Mouse (Mus musculus): ENCODE data around the gene Ehbp1l1.
"Not testable (repeated sequence)": the region's sequence is repeated elsewhere in the genome, so short reads cannot be mapped to it uniquely, and the experiment has no call there.

The Ehbp1l1 gene

DNA sequence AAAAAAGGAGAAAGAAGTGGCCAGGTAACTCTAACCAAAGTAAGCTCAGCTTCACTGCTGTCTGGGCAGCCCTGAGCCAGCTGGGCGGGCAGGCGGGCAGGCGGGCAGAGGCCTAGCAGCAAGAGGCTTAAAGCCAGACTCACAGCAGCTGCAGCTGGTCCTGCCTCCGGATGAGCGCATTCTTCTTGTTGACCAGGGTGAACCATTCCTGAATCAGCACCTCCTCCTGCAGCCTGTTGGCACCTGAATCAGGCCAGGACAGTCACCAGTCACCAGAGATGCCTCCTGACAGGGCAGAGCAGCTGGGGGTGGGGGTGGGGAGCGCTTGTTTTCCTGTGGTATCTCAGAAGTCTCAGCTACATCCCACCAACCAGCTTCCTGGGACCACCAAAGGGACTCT, 16.0 kb downstream of the Ehbp1l1 start:
- DNase-seq (ENCODE audit: low spot score): no peak

DNA sequence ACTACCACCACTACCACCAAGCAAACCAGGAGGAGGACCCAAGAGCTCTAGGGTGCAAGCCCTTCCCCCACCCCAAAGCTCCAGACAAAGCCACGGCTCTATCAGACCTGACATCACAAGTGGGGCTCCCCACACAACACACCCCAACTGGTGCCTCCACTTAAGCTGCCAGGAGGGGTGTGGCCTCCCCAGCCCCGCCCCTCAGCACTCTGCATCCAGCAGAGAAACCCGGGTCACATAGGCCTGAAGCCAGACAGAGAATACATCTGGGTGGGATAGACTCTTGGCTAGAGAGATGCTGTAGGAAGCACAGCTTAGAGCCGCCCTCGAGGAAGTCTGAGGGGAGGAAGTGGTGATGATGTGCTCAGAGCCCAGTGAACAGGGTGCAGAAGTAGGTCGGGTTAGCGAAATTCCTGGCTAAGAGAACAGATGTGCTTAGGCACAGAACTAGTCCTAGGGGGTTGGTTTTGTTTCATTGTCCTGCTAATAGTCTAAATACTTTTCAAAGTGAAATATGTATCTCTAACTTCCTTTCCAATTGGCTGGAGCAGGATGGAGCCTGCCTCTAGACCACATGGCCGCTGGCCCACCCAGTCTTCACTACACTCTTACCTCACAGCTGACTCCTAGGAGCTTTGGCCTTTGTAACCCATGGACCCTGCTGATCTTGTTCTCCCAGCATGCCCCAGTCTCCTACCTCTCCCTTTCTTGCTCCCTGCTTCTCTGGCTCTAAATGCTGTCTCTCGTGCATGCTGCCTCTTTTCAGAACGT, 21.1 kb downstream of the Ehbp1l1 start:
- no peak for DNase-seq (ENCODE audit: low spot score)

GRCm38 (mm10) chr19:5704163-5704800, 21.8 kb downstream of the Ehbp1l1 start, which contains the start of gene Kcnk7:
TSS of gene Kcnk7 (plus strand) at chr19:5704367.
- no peak for DNase-seq (ENCODE audit: low spot score)

DNA sequence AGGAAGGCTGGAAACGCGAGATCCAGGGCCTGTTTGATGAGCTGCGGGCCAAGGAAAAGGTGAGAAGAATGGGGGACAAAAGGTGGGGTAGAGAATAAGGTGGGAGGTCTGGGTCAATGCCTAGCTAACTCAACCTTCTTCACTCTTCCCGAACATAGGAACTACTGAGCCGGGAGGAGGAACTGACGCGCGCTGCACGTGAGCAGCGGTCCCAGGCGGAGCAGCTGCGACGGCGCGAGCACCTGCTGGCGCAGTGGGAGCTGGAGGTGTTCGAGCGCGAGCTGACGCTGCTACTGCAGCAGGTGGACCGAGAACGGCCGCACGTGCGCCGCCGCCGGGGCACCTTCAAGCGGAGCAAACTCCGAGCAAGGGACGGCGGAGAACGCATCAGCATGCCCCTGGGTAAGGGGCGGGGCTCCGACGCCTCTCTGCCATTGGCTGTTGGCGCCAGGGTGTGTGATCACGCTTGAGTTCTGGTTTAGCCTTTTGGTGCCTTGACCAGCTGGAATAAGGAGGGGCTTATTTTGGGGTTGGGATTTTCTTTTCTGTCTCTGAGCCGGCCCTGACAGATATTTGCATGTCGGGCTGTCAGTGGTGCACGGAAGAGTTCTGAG, 30.2 kb downstream of the Ehbp1l1 start:
- no peak for DNase-seq (ENCODE audit: low spot score)

DNA sequence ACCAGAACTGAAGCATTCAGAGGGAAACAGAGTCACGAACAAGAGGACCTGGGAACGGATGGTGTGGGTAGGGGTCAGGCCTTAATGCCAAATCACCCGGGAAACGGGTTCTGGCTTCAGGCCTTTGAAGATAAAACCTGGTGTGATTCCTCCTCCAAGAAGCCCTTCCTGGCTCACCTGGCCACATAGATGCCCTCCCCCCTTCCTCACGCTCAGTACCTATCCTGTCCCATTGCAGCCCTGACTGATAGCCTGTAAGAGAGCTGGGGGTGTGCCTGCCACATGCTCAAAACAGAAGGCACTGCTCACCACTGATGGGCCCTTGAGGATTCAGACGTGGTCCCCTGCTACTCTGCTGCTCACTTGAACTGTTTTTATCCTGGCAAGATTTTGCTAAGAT, 32.3 kb downstream of the Ehbp1l1 start:
- no peak for DNase-seq (ENCODE audit: low spot score)

DNA sequence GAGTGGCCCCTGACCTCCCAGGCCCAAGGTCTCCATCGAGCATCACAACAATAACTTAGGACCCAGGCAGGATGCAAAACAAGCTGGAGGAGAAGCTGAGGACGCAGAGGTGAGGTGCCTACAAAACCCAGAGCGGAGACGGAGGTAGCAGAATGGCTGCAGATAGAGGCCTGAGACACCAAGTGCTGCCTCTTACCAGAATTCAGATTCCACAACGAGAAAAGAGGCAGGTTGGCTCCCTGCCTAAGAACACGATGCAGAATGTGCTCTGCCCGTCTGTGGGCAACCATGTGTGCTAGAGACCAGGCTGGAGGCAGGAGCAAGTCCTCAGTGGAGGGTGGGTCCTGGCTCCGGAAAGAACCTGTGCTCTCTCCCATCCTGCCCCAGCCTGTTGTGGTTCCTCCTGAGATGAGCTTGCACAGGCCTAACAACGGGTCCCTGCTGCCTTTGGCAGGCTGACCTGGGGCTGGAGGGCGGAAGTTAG, 33.2 kb downstream of the Ehbp1l1 start:
- DNase-seq (ENCODE audit: low spot score): no peak

DNA sequence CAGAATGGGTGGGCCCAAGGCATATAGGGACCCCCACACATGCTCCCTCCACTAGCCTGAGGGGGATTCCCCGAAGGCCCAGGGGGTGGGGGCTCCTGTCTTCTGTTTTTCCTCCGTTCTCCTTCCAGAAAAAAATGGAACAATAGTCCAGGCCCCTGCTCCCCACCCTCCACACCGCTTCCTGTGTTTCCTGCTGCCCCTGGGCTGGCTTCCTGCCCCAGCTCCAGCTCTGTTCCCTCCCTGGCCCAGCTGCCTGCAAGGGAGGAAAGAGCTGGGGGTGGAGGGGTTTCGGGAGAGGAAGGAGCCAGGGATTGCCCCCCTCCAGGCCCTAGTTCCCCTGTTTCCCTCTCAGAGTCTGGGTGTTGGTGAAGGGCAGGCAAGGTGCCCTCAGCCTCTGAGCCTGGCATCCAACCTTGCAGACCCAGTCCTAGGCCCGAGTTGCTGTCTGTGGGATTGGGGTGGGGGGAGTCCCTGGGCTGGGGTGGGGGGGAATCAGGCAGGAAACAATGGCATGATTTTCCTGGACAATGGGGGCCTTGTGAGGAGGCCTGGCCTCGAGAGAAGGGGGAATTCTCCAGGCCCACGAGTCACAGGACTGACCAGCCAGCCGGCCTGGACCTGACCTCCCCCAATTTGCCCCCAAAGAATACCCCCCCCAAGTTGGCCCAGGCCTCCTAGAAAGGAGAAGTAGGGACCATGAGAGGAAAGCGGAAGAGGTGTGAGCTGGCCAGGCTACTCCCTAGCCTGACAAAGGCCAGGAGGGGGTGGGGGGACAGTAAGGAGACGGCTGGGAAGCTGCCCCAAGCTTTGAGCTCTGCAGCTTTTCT, 33.8 kb downstream of the Ehbp1l1 start:
- DNase-seq (ENCODE audit: low spot score): no peak

DNA sequence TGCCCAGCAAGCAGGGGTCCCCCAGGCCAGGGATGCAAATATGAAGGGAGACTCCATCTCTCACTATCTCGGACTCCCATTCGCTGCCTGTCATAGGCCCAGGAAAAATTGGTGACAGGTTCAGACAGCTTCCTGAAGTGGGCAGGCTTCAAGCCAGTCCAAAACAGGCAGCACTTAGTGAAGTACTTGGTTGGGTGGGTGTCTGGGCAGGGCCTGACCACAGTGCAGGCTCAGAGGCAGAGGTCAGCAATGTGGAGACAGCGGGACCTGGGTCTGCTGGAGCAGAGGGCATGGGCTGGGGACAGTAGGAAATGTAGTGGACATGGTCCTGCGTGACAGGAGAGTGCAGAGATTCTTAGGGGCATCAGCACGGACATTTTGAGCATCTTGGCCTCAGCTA, 34.5 kb downstream of the Ehbp1l1 start:
- no peak for DNase-seq (ENCODE audit: low spot score)

DNA sequence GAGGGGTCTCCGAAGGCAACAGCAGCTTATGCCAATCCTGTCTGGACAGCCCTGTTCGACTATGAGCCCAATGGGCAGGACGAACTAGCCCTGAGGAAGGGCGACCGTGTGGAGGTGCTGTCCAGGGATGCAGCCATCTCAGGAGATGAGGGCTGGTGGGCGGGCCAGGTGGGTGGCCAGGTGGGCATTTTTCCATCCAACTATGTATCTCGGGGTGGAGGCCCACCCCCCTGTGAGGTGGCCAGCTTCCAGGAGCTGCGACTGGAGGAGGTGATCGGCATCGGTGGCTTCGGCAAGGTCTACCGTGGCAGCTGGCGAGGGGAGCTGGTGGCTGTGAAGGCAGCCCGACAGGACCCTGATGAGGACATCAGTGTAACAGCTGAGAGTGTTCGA, 35.8 kb downstream of the Ehbp1l1 start:
- no peak for DNase-seq (ENCODE audit: low spot score)

DNA sequence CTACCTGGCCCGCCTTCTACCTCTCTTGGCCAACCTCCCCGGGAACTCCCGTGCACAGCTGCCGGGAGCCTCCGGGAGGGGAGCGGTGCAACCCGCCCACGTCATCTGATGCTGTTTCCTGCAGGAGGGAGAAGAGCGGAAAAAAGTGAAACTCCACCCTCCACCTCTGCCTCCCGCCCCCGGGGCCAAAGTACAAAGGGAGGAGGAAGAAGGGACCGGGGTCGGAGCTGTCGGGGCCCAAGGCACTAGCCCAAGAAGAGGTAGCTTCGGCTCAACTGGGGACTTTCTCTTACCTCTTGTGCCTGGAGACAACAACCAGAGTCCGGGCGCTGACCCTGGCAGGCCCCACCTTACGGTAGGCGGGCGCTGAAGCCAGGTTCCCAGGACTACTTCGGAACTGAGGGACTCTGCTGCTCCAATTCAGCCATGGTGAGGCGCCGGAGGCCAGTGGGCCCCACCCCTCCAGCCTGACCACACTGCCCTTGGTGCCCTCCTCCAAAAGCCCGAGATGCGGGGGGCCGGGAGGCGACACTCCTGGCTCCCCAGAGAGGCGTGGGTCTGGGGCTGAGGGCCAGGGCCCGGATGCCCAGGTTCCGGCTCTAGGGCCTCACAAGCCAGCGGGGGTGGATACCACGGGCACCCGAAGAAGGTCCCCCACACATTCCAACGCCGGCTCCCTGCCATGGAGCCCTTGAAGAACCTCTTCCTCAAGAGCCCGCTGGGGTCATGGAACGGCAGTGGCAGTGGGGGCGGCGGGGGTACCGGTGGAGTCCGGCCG, 36.4 kb downstream of the Ehbp1l1 start:
- peak; percentile 74 for DNase-seq (ENCODE audit: low spot score)

GRCm38 (mm10) chr19:5689088-5689428, 37.1 kb downstream of the Ehbp1l1 start:
- no peak for DNase-seq (ENCODE audit: low spot score)

GRCm38 (mm10) chr19:5688200-5689087, 37.7 kb downstream of the Ehbp1l1 start, which contains the start of the genes Map3k11 and Pcnx3:
TSS of gene Map3k11 (plus strand) at chr19:5688742.
TSS of gene Pcnx3 (minus strand) at chr19:5688908.
- DNase-seq (ENCODE audit: low spot score): peak; percentile 90

DNA sequence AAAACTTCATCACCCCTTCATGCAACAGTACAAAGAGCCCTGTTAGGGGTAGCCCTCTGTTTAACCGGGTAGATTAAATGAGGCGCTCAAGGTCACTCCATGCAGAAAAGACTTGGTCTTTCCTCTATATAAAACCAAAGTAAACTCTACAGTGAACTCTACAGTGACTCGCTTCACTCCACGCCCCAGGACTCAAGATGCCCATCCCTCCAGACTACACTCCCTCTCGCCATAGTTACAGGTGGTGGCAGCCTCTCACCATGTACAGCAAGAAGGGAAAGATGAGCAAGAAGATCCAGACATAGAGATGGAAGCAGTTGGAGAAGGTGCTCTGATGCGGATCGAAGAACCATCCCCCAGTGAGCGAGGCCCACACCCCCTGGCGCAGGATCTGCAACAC, 38.4 kb downstream of the Ehbp1l1 start:
- no peak for DNase-seq (ENCODE audit: low spot score)

DNA sequence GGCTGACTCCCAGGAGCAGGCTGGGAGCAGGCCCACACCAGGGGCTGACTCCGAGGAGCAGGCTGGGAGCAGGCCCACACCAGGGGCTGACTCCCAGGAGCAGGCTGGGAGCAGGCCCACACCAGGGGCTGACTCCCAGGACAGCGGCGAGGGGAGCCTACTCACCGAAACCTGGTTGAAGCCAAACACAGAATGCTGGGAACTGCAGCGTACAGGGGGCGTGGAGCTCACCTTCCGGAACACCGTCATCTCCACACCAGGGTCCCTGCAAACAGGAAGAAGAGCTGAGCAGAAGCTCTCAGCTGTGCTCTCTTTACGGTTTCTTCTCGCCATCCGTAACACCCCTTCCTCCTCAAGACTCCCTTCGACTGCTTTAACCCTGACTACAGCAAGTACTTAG, 39.2 kb downstream of the Ehbp1l1 start:
- not testable (repeated sequence) for DNase-seq (ENCODE audit: low spot score)

DNA sequence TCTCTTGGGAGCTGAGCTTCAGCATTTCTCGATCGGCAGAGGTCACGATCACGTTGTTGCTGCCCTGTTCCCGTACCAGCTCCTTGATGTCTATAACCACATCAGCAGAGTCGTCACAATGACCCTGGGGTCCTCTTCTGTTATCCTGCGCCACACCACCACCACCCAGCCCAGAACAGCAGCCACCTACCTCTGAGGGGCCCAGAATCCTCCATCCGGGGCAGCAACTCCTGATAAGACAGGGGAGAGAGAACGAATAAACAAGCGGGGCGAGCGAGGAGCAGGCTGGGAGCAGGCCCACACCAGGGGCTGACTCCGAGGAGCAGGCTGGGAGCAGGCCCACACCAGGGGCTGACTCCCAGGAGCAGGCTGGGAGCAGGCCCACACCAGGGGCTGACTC, 39.7 kb downstream of the Ehbp1l1 start:
- DNase-seq (ENCODE audit: low spot score): no peak

DNA sequence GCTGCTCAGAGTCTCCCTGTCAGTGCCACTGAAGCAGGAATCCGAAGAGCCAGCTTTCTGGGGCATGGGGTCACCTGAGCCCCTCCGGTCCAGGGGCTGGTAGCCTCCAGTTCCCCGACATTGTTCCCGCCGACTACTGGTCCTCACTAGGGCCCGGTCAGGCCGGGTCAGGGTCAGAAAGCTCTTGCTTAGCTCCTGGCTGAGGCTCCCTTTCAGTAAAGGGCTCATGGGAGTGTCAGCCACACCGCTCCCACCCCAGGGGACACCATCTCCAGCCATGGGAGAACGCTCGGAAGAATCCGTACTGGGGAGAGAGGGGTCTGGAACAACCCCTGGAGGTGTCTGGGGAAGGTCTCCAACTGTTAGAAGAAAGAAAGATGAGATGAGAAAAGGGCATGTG, 40.3 kb downstream of the Ehbp1l1 start:
- DNase-seq (ENCODE audit: low spot score): no peak

GRCm38 (mm10) chr19:5685431-5685830, 40.7 kb downstream of the Ehbp1l1 start:
- no peak for DNase-seq (ENCODE audit: low spot score)

DNA sequence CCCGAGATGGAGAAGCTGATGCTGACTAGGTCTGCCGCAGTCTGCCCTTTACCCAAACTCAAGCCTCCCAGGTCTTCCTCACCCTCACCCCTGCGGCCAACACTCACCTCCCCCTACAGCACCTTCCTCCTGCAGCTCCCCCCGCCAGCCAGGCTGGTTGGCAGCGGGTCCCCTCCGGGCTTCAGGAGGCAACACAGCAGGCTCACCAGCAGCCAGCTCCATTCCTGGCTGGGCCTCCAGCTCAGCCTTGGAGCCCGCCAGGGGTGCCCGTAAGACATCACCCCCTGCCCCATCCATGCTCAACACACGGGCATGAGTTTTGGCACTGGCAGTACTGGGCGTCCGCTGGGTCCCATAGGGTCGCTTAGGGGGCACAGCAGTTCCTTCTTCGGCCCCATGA, 41.1 kb downstream of the Ehbp1l1 start:
- DNase-seq (ENCODE audit: low spot score): no peak

- no peak for DNase-seq (ENCODE audit: low spot score)
These were observed 41.9 kb downstream of the Ehbp1l1 start for GRCm38 (mm10) chr19:5684236-5684635.

- no peak for DNase-seq (ENCODE audit: low spot score)
These were observed 45.7 kb downstream of the Ehbp1l1 start for GRCm38 (mm10) chr19:5680432-5680831.

Measured in ovary, postnatal 14 days (tissue).